Mouse (Mus musculus) CH12.LX (cell line): ENCODE data around the gene Rpa2. TPM values are rescaled to one million over a fixed set of nuclear protein-coding genes. Genes with fewer than 3 reads are reported as not detected.

Source experiments
- DNase-seq: peaks from one replicate; pipeline ENCODE4 v3.0.0-alpha.2; 2013; ENCODE audit errors: extremely low read depth
- H3K27ac ChIP-seq: 2 replicates; pipeline ENCODE4 v1.5.1; 2012; ENCODE audit warnings: low read depth, mild to moderate bottlenecking, control low read depth, moderate library complexity; ENCODE audit not compliant: insufficient read depth
- H3K27me3 ChIP-seq: replicated peaks from 2 replicates; pipeline ENCODE3; 2012; ENCODE audit warnings: inconsistent platforms
- H3K36me3 ChIP-seq, 2 experiments: replicated peaks in 1 of 2; 2 replicates each; pipeline versions ENCODE3 to v1.6.1; 2012; ENCODE audit warnings: inconsistent platforms in 1 of 2, low read length in 1 of 2, mild to moderate bottlenecking in 1 of 2, mixed read lengths in 1 of 2, moderate library complexity in 1 of 2; ENCODE audit not compliant: control insufficient read depth in 1 of 2, insufficient read depth in 1 of 2
- H3K4me1 ChIP-seq, 2 experiments: 2 replicates each; pipeline ENCODE4 v1.6.1; 2012; ENCODE audit warnings: inconsistent platforms in 1 of 2, moderate library complexity in 1 of 2; ENCODE audit not compliant: insufficient read depth in 2 of 2, control insufficient read depth in 1 of 2
- H3K4me2 ChIP-seq: 2 replicates; pipeline ENCODE4 v1.6.1; 2012; ENCODE audit warnings: low read depth, mild to moderate bottlenecking, control low read depth; ENCODE audit not compliant: poor library complexity, insufficient read depth, severe bottlenecking
- H3K4me3 ChIP-seq, 3 experiments: fragments of 150-350 bp in 1 of 3; sonication (generic) in 1 of 3; replicated peaks in 1 of 3; 2 replicates each; pipeline versions ENCODE3 to v1.5.1; 2011 to 2012; ENCODE audit warnings: low read depth in 2 of 3, low read length in 2 of 3, mild to moderate bottlenecking in 2 of 3, moderate library complexity in 2 of 3, control low read depth in 1 of 3, improper control_type of control experiment in 1 of 3, inconsistent platforms in 1 of 3, mixed read lengths in 1 of 3; ENCODE audit not compliant: poor library complexity in 1 of 3
- H3K79me2 ChIP-seq: replicated peaks from 2 replicates; pipeline ENCODE4 v1.6.1; 2012; ENCODE audit warnings: mild to moderate bottlenecking, moderate library complexity; ENCODE audit not compliant: control insufficient read depth, poor library complexity, insufficient read depth, severe bottlenecking; ENCODE audit errors: extremely low read depth
- H3K9ac ChIP-seq: 2 replicates; pipeline ENCODE4 v1.6.1; 2012; ENCODE audit warnings: low read depth, mild to moderate bottlenecking, control low read depth, moderate library complexity; ENCODE audit not compliant: insufficient read depth
- H3K9me3 ChIP-seq: replicated peaks from 2 replicates; pipeline ENCODE3; 2012; ENCODE audit warnings: low read length, inconsistent platforms, mixed read lengths
- CTCF ChIP-seq, 2 experiments: IDR thresholded peaks in 1 of 2; conservative IDR thresholded peaks in 1 of 2; 2 replicates each; pipeline ENCODE4 v1.5.1; 2011 to 2012; ENCODE audit warnings: low read depth in 2 of 2, low read length in 2 of 2, improper control_type of control experiment in 1 of 2, inconsistent platforms in 1 of 2, mild to moderate bottlenecking in 1 of 2, moderate library complexity in 1 of 2
- E2F4 ChIP-seq: IDR thresholded peaks from 2 replicates; pipeline ENCODE4 v1.6.1; 2011; ENCODE audit warnings: low read depth, low read length, improper control_type of control experiment; ENCODE audit not compliant: insufficient replicate concordance
- ELF1 ChIP-seq: IDR thresholded peaks from 2 replicates; pipeline ENCODE4 v1.6.1; 2014; ENCODE audit warnings: low read depth, mild to moderate bottlenecking, inconsistent platforms, low read length, improper control_type of control experiment
- ETS1 ChIP-seq: conservative IDR thresholded peaks from 2 replicates; pipeline ENCODE4 v1.6.1; 2012; ENCODE audit warnings: low read depth, mild to moderate bottlenecking, inconsistent platforms, low read length, improper control_type of control experiment, moderate library complexity
- GABPA ChIP-seq: IDR thresholded peaks from 2 replicates; pipeline ENCODE4 v1.6.1; 2012; ENCODE audit warnings: low read depth, low read length, improper control_type of control experiment, inconsistent platforms; ENCODE audit not compliant: insufficient replicate concordance
- IRF4 ChIP-seq: IDR thresholded peaks from 2 replicates; pipeline ENCODE4 v1.6.1; 2014; ENCODE audit warnings: low read depth, mild to moderate bottlenecking, inconsistent platforms, low read length, improper control_type of control experiment
- JUN ChIP-seq: IDR thresholded peaks from 2 replicates; pipeline ENCODE4 v1.6.1; 2011; ENCODE audit warnings: low read depth, mild to moderate bottlenecking, low read length, improper control_type of control experiment, moderate library complexity; ENCODE audit not compliant: insufficient read depth
- KAT2A ChIP-seq: IDR thresholded peaks from 2 replicates; pipeline ENCODE4 v1.6.1; 2012; ENCODE audit warnings: low read length, improper control_type of control experiment, inconsistent platforms; ENCODE audit not compliant: insufficient replicate concordance
- MEF2A ChIP-seq: IDR thresholded peaks from 2 replicates; pipeline ENCODE4 v1.6.1; 2014; ENCODE audit warnings: low read depth, mild to moderate bottlenecking, inconsistent platforms, low read length, improper control_type of control experiment, borderline replicate concordance
- MXI1 ChIP-seq: IDR thresholded peaks from 2 replicates; pipeline ENCODE4 v1.6.1; 2011; ENCODE audit warnings: mild to moderate bottlenecking, low read depth, low read length, improper control_type of control experiment
- NELFE ChIP-seq: IDR thresholded peaks from 2 replicates; pipeline ENCODE4 v1.6.1; 2011; ENCODE audit warnings: low read depth, low read length, improper control_type of control experiment
- PAX5 ChIP-seq: IDR thresholded peaks from 2 replicates; pipeline ENCODE4 v1.6.1; 2012; ENCODE audit warnings: low read length, inconsistent platforms, mixed read lengths
- POLR2A ChIP-seq: IDR thresholded peaks from 2 replicates; pipeline ENCODE4 v1.6.1; 2011; ENCODE audit warnings: low read depth, mild to moderate bottlenecking, improper control_type of control experiment, low read length
- POLR2AphosphoS2 ChIP-seq: IDR thresholded peaks from 2 replicates; pipeline ENCODE4 v1.6.1; 2011; ENCODE audit warnings: low read depth, low read length, improper control_type of control experiment
- RAD21 ChIP-seq: IDR thresholded peaks from 2 replicates; pipeline ENCODE4 v1.6.1; 2011; ENCODE audit warnings: low read depth, mild to moderate bottlenecking, low read length, improper control_type of control experiment, moderate library complexity
- SMC3 ChIP-seq: IDR thresholded peaks from 2 replicates; pipeline ENCODE4 v1.6.1; 2011; ENCODE audit warnings: low read depth, low read length, improper control_type of control experiment
- TCF12 ChIP-seq: IDR thresholded peaks from 2 replicates; pipeline ENCODE4 v1.6.1; 2014; ENCODE audit warnings: low read depth, mild to moderate bottlenecking, inconsistent platforms, low read length, improper control_type of control experiment
- UBTF ChIP-seq: IDR thresholded peaks from 2 replicates; pipeline ENCODE4 v1.6.1; 2012; ENCODE audit warnings: low read depth, mild to moderate bottlenecking, inconsistent platforms, low read length, improper control_type of control experiment, moderate library complexity
- USF2 ChIP-seq: conservative IDR thresholded peaks from 2 replicates; pipeline ENCODE4 v1.6.1; 2011; ENCODE audit warnings: low read depth, low read length, improper control_type of control experiment
- ZKSCAN1 ChIP-seq: IDR thresholded peaks from 2 replicates; pipeline ENCODE4 v1.6.1; 2012; ENCODE audit warnings: low read depth, inconsistent platforms, low read length, improper control_type of control experiment, borderline replicate concordance
- ZMIZ1 ChIP-seq: IDR thresholded peaks from 2 replicates; pipeline ENCODE4 v1.6.1; 2012; ENCODE audit warnings: low read depth, mild to moderate bottlenecking, inconsistent platforms, low read length, improper control_type of control experiment
- ZNF384 ChIP-seq: IDR thresholded peaks from 2 replicates; pipeline ENCODE4 v1.6.1; 2012; ENCODE audit warnings: low read depth, low read length, improper control_type of control experiment, inconsistent platforms
- dilution Hi-C: fragments of 300-500 bp; cut with MboI; formaldehyde crosslinking; loops from 2 replicates; pipeline ENCODE4 v1.14.3; 2020; ENCODE audit warnings: low sequenced_read_pairs; ENCODE audit not compliant: extremely low pct_unique_long_range_greater_than_20kb, extremely low pct_ligation_motif_present
- in situ Hi-C: fragments of 300-500 bp; cut with MboI; formaldehyde crosslinking; loops from 3 replicates; pipeline ENCODE4 v1.14.3; 2019; ENCODE audit warnings: low sequenced_read_pairs, low pct_ligation_motif_present, low pct_unique_long_range_greater_than_20kb, mixed read lengths
- polyA plus RNA-seq: library from polyadenylated mRNA; unstranded; fragments of >175 nt; gene quantifications from 2 replicates; pipeline ENCODE4 v1.2.1, GENCODE M21; 2012; ENCODE audit warnings: low read depth; ENCODE audit not compliant: insufficient read length
- total RNA-seq, 2 experiments: library from RNA; depleted of rRNA; stranded (reverse); fragments of 300-350 nt in 1 of 2; fragments of >200 nt in 1 of 2; gene quantifications; 2 replicates each; pipeline ENCODE4 v1.2.3; 2012 to 2014

Gene Rpa2
- total and polyA plus RNA-seq, 3 experiments: 80.2 to 142 (median 97.9) TPM

DNA sequence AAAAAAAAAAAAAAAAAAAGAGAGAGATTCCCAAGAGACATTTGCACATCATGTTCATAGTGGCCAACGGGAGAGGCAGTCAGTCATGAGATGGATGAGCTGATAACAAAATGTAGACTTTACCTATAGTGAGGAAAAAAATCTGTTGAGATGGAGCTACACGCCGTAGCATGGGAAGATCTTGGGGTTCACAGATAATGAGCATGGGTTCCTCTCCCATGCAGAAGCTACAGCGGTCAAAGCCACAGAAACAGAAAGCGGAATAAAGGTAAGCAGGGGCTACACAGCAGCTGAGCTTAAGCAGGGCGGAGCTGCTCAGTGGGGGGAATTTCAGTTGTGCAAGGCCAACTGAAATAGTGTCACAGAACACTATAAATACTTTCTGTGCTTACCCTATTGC lies 36.2 kb downstream of the Rpa2 start (continued):
- TF ChIP-seq ZMIZ1 (no peak), ELF1 (no peak; the same call in 1 of the 2 replicates), NELFE (no peak; the same call in 1 of the 2 replicates), PAX5 (no peak), POLR2AphosphoS2 (no peak), UBTF (no peak), USF2 (no peak), E2F4 (no peak), IRF4 (peak; percentile 83), TCF12 (peak; percentile 71), KAT2A (no peak), MXI1 (no peak; the same call in 1 of the 2 replicates), MEF2A (peak; percentile 90; the same call in 1 of the 2 replicates), SMC3 (peak; percentile 34), CTCF (conservative IDR thresholded peaks at IDR 0.05 in 1 of 2, IDR thresholded peaks at IDR 0.05 in 1 of 2; ENCODE audit: low read depth in 2 of 2, low read length in 2 of 2) (no peak), JUN (no peak), ZKSCAN1 (no peak)

DNA sequence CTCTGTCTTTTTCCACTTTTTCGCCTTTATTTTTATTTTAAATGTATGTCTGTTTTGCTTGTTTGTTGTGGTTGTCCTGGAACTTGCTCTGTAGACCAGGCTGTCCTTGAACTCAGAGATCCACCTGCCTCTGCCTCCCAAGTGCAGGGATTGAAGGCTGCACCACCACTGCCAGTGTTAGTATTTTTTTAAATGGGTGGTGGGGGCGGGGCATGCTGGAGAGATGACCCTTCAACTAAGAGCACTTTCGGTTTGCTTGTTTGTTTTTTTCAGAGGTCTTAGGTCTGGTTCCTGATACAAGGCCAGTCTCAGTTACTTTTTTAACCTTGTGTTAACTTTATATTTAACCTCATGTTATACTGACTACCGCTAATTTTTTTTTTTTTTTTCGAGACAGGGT lies 37.0 kb downstream of the Rpa2 start:
- H3K9ac ChIP-seq: no peak overlapping the region
- peaks cover 1% of the 10 kb centered on the region for H3K9me3 ChIP-seq
- H3K4me2 ChIP-seq: no peak overlapping the region
- TF ChIP-seq ZNF384: peak; percentile 44; the same call in 1 of the 2 replicates
- TF ChIP-seq IRF4: no peak
- no peak for TF ChIP-seq ZKSCAN1
- TF ChIP-seq MXI1: no peak
- no peak for TF ChIP-seq POLR2A
- no peak for TF ChIP-seq ETS1
- no peak for TF ChIP-seq RAD21
- no peak for TF ChIP-seq GABPA
- DNase-seq: no peak
- H3K4me3 ChIP-seq: no peak overlapping the region
- in situ Hi-C loops (no loop called here), dilution Hi-C loops (no loop called here)
- peaks cover 16 to 71% of the 10 kb centered on the region in 2 experiments for H3K4me1 ChIP-seq
- H3K79me2 ChIP-seq: no peaks in the 10 kb centered on the region
- H3K36me3 ChIP-seq: no peaks in the 10 kb centered on the region
- no peaks in the 10 kb centered on the region for H3K27me3 ChIP-seq
- no peak overlapping the region for H3K27ac ChIP-seq
